ENCODE assay signal across 24 mouse cellular contexts in the genomic region with DNA sequence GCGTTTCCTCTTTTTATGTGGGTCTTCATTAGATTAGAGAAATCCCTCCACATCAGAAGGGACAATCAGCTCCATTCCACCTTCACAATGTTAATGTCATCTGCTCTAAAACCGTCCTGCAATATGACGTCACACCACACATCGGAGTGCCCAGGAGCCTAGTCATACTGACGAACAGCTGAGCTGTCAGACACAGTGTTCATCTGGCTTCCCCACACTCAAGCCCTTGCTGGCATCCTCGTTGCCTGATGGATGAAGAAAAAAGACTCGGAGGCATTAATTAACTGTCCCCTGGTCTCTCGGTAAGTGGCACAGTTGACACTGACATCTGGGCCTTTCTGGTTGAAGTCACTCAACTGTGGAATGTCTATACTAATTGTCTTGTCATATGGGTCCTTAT. TPM values are rescaled to one million over a fixed set of nuclear protein-coding genes. Genes with fewer than 3 reads are reported as not detected.
DNase-seq lines count a peak whose midpoint lies in the region; ATAC-seq and TF ChIP-seq lines count a peak whose summit lies in the region.
"Had no signal": no experiment of that assay in that cellular context is flagged by ENCODE, and none has a peak within 500 bp of the region (broad histone marks: within the 10 kb centered on the region; RNA-seq: fewer than 3 reads in every experiment).

No protein-coding gene starts in this region.

- H3K27ac ChIP-seq in forebrain, postnatal 0 days (ENCODE audit: low read depth, low read length): no peak overlapping the region
- H3K27ac ChIP-seq in forebrain, embryonic 16.5 days (ENCODE audit: low read length): no peak overlapping the region
- H3K27ac ChIP-seq in hindbrain, embryonic 16.5 days (ENCODE audit: low read depth, low read length): no peak overlapping the region
- H3K27ac ChIP-seq in hindbrain, embryonic 14.5 days: no peak overlapping the region
- no peak overlapping the region for H3K27ac ChIP-seq in neural tube, embryonic 12.5 days
- H3K27ac ChIP-seq in cerebellum, adult 2 months (ENCODE audit: insufficient read depth, low read length): no peak overlapping the region
- H3K27ac ChIP-seq: embryonic facial prominence, embryonic 10.5 days; forebrain, embryonic 10.5 days; gastrocnemius, adult 2 months; heart, embryonic 13.5 days had no signal

- H3K36me3 ChIP-seq in forebrain, postnatal 0 days (ENCODE audit: insufficient read depth): no peaks in the 10 kb centered on the region
- H3K36me3 ChIP-seq in forebrain, embryonic 16.5 days (ENCODE audit: control insufficient read depth, insufficient read depth): no peaks in the 10 kb centered on the region
- no peaks in the 10 kb centered on the region for H3K36me3 ChIP-seq in hindbrain, embryonic 16.5 days (ENCODE audit: control insufficient read depth, insufficient read depth, low read length)
- H3K36me3 ChIP-seq in hindbrain, embryonic 14.5 days (replicated peaks; ENCODE audit: control insufficient read depth, insufficient read depth): no peaks in the 10 kb centered on the region
- no peaks in the 10 kb centered on the region for H3K36me3 ChIP-seq in neural tube, embryonic 12.5 days
- H3K36me3 ChIP-seq: embryonic facial prominence, embryonic 10.5 days; forebrain, embryonic 10.5 days; G1E; heart, embryonic 13.5 days had no signal

- no peaks in the 10 kb centered on the region for H3K4me1 ChIP-seq in forebrain, postnatal 0 days (ENCODE audit: insufficient read depth)
- H3K4me1 ChIP-seq in forebrain, embryonic 16.5 days (replicated peaks; ENCODE audit: control insufficient read depth, insufficient read depth, low read length): no peaks in the 10 kb centered on the region
- no peaks in the 10 kb centered on the region for H3K4me1 ChIP-seq in hindbrain, embryonic 16.5 days (ENCODE audit: control insufficient read depth, insufficient read depth, low read depth, low read length)
- H3K4me1 ChIP-seq in hindbrain, embryonic 14.5 days (replicated peaks; ENCODE audit: control insufficient read depth, insufficient read depth, low read length): 0 out of 2 replicates have a peak, but pooled peaks cover 9% of the 10 kb centered on the region
- H3K4me1 ChIP-seq in neural tube, embryonic 12.5 days: no peaks in the 10 kb centered on the region
- H3K4me1 ChIP-seq in cerebellum, adult 2 months (ENCODE audit: control insufficient read depth, insufficient read depth, low read length): no peaks in the 10 kb centered on the region
- H3K4me1 ChIP-seq: forebrain, embryonic 10.5 days had no signal

- no peak for DNase-seq in forebrain, postnatal 0 days
- DNase-seq in hindbrain, embryonic 14.5 days (ENCODE audit: low spot score): no peak
- no peak for DNase-seq in neural tube, embryonic 10.5 days (ENCODE audit: extremely low spot score, low spot score)
- DNase-seq in cerebellum, adult 2 months: no peak
- DNase-seq: adrenal gland, postnatal 10 days; B cell, adult 2 months; cerebellum, adult 18-20 months; cerebellum, postnatal 10 days; gastrocnemius, adult 2 months; gastrocnemius, postnatal 25 days; heart, postnatal 36 days; kidney, adult 2 months had no signal

- no peak overlapping the region for H3K4me2 ChIP-seq in forebrain, postnatal 0 days (ENCODE audit: low read depth)
- H3K4me2 ChIP-seq in forebrain, embryonic 16.5 days (ENCODE audit: low read length): no peak overlapping the region
- H3K4me2 ChIP-seq in hindbrain, embryonic 16.5 days (ENCODE audit: low read length): no peak overlapping the region
- H3K4me2 ChIP-seq in hindbrain, embryonic 14.5 days (replicated peaks): no peak overlapping the region
- H3K4me2 ChIP-seq in neural tube, embryonic 12.5 days (replicated peaks): no peak overlapping the region
- H3K4me2 ChIP-seq: heart, embryonic 13.5 days had no signal

- H3K9me3 ChIP-seq in forebrain, postnatal 0 days (ENCODE audit: low read length): no peaks in the 10 kb centered on the region
- H3K9me3 ChIP-seq in forebrain, embryonic 16.5 days (ENCODE audit: control insufficient read depth, low read length): no peaks in the 10 kb centered on the region
- no peaks in the 10 kb centered on the region for H3K9me3 ChIP-seq in hindbrain, embryonic 16.5 days (ENCODE audit: control insufficient read depth, low read length)
- no peaks in the 10 kb centered on the region for H3K9me3 ChIP-seq in hindbrain, embryonic 14.5 days (ENCODE audit: control insufficient read depth, low read length)
- H3K9me3 ChIP-seq in neural tube, embryonic 12.5 days: peaks cover 4% of the 10 kb centered on the region; the same call in 1 of the 2 replicates
- H3K9me3 ChIP-seq: embryonic facial prominence, embryonic 10.5 days; heart, embryonic 13.5 days had no signal

- ATAC-seq in forebrain, postnatal 0 days: peak; percentile 53; the same call in 1 of the 2 replicates
- ATAC-seq in forebrain, embryonic 16.5 days: no peak
- 0 out of 2 replicates have a peak, but pooled peaks have one; percentile 44 for ATAC-seq in hindbrain, embryonic 16.5 days
- no peak for ATAC-seq in hindbrain, embryonic 14.5 days (ENCODE audit: low FRiP score)
- 0 out of 2 replicates have a peak, but pooled peaks have one; percentile 4 for ATAC-seq in neural tube, embryonic 12.5 days (ENCODE audit: low FRiP score, low read depth)
- ATAC-seq: CD4-positive, CD25-positive, alpha-beta regulatory T cell, adult 4 months; forebrain, embryonic 14.5 days; intestine, embryonic 16.5 days had no signal

- no peak overlapping the region for H3K4me3 ChIP-seq in forebrain, postnatal 0 days (ENCODE audit: low read depth, low read length)
- H3K4me3 ChIP-seq in forebrain, embryonic 16.5 days (replicated peaks; ENCODE audit: low read length): no peak overlapping the region
- H3K4me3 ChIP-seq in hindbrain, embryonic 16.5 days (ENCODE audit: low read length): no peak overlapping the region
- H3K4me3 ChIP-seq in hindbrain, embryonic 14.5 days (replicated peaks; ENCODE audit: low read length): no peak overlapping the region
- no peak overlapping the region for H3K4me3 ChIP-seq in neural tube, embryonic 12.5 days
- no peak overlapping the region for H3K4me3 ChIP-seq in cerebellum, adult 2 months (replicated peaks; ENCODE audit: insufficient read depth, low read depth, low read length)
- H3K4me3 ChIP-seq: embryonic facial prominence, embryonic 10.5 days; erythroblast, embryonic 14.5 days; forebrain, embryonic 10.5 days; gastrocnemius, adult 2 months; heart, embryonic 13.5 days had no signal

- TF ChIP-seq CTCF in forebrain, postnatal 0 days (IDR thresholded peaks at IDR 0.05; ENCODE audit: low read depth): no peak
- TF ChIP-seq CTCF in cerebellum, adult 2 months (IDR thresholded peaks at IDR 0.05; ENCODE audit: borderline replicate concordance, insufficient read depth, low read depth, low read length): no peak

- H3K9ac ChIP-seq in forebrain, postnatal 0 days: no peak overlapping the region
- H3K9ac ChIP-seq in forebrain, embryonic 16.5 days (replicated peaks; ENCODE audit: low read depth, low read length): no peak overlapping the region
- H3K9ac ChIP-seq in hindbrain, embryonic 16.5 days (ENCODE audit: low read depth, low read length): no peak overlapping the region
- no peak overlapping the region for H3K9ac ChIP-seq in hindbrain, embryonic 14.5 days
- H3K9ac ChIP-seq in neural tube, embryonic 12.5 days: no peak overlapping the region
- H3K9ac ChIP-seq: heart, embryonic 13.5 days had no signal

- H3K27me3 ChIP-seq in forebrain, postnatal 0 days (ENCODE audit: insufficient read depth, low read length): no peaks in the 10 kb centered on the region
- H3K27me3 ChIP-seq in forebrain, embryonic 16.5 days (replicated peaks; ENCODE audit: control insufficient read depth, insufficient read depth, low read length): no peaks in the 10 kb centered on the region
- H3K27me3 ChIP-seq in hindbrain, embryonic 16.5 days (replicated peaks; ENCODE audit: control insufficient read depth, insufficient read depth, low read length): no peaks in the 10 kb centered on the region
- H3K27me3 ChIP-seq in hindbrain, embryonic 14.5 days (ENCODE audit: control insufficient read depth, insufficient read depth, low read length): no peaks in the 10 kb centered on the region
- no peaks in the 10 kb centered on the region for H3K27me3 ChIP-seq in neural tube, embryonic 12.5 days (replicated peaks)
- H3K27me3 ChIP-seq in cerebellum, adult 2 months (ENCODE audit: control insufficient read depth, insufficient read depth, low read length): no peaks in the 10 kb centered on the region
- H3K27me3 ChIP-seq: heart, embryonic 13.5 days had no signal

- no peak for TF ChIP-seq POLR2A in cerebellum, adult 2 months (IDR thresholded peaks at IDR 0.05; ENCODE audit: borderline replicate concordance, insufficient read depth, low read length)

- 61% methylated on average over 8 of the region's 8 CpGs for WGBS in forebrain, postnatal 0 days
- WGBS in forebrain, embryonic 16.5 days: 63% methylated on average over 8 of the region's 8 CpGs
- 54% methylated on average over 8 of the region's 8 CpGs for WGBS in hindbrain, embryonic 16.5 days
- 59% methylated on average over 8 of the region's 8 CpGs for WGBS in hindbrain, embryonic 14.5 days
- WGBS in neural tube, embryonic 12.5 days: 82% methylated on average over 8 of the region's 8 CpGs
- 43% methylated on average over 8 of the region's 8 CpGs for whole genome bisulfite sequencing in cerebellum, adult 2 months

RNA-seq across cellular contexts. Expression of a gene that starts 14.4 kb away (rescaled TPM):
- 17.8 and 19.6 TPM in 2 replicates for total RNA-seq in forebrain, postnatal 0 days (2014; rRNA removed)
- 22.8 and 24.7 TPM in 2 replicates for polyA plus RNA-seq in forebrain, postnatal 0 days (2015; fragmentation: Nextera tagmentation; extraction: Ambion mirVana)
- 11.0 and 11.4 TPM in 2 replicates for polyA plus RNA-seq in forebrain, embryonic 16.5 days (2015; fragmentation: Nextera tagmentation; extraction: Ambion mirVana)
- polyA plus RNA-seq in hindbrain, embryonic 16.5 days (2015; fragmentation: Nextera tagmentation; extraction: Ambion mirVana): 7.6 and 8.5 TPM in 2 replicates
- polyA plus RNA-seq in hindbrain, embryonic 14.5 days (2014; fragmentation: Nextera tagmentation; extraction: Ambion mirVana): 7.6 and 8.0 TPM in 2 replicates
- 22.4 and 23.4 TPM in 2 replicates for polyA plus RNA-seq in neural tube, embryonic 12.5 days (2016; fragmentation: Nextera tagmentation; extraction: Ambion mirVana)
- polyA plus RNA-seq in cerebellum, adult 2 months (2012; rRNA removed): 5.6 and 7.4 TPM in 2 replicates
- total RNA-seq: granulocyte monocyte progenitor cell, adult 5-6 weeks had no signal

RNA-seq across cellular contexts. Expression of a gene that starts 26.6 kb away (rescaled TPM):
- total RNA-seq in forebrain, postnatal 0 days (2014; rRNA removed): 330 and 390 TPM in 2 replicates
- polyA plus RNA-seq in forebrain, postnatal 0 days (2015; fragmentation: Nextera tagmentation; extraction: Ambion mirVana): 375 and 447 TPM in 2 replicates
- polyA plus RNA-seq in forebrain, embryonic 16.5 days (2015; fragmentation: Nextera tagmentation; extraction: Ambion mirVana): 320 and 325 TPM in 2 replicates
- polyA plus RNA-seq in hindbrain, embryonic 16.5 days (2015; fragmentation: Nextera tagmentation; extraction: Ambion mirVana): 297 and 315 TPM in 2 replicates
- polyA plus RNA-seq in hindbrain, embryonic 14.5 days (2014; fragmentation: Nextera tagmentation; extraction: Ambion mirVana): 361 and 419 TPM in 2 replicates
- 415 and 416 TPM in 2 replicates for polyA plus RNA-seq in neural tube, embryonic 12.5 days (2016; fragmentation: Nextera tagmentation; extraction: Ambion mirVana)
- 269 and 342 TPM in 2 replicates for polyA plus RNA-seq in cerebellum, adult 2 months (2012; rRNA removed)

Comparison
In these comparisons a context has a peak if more than half of its experiments do, and no peak if none do; other contexts are left out.
1. ATAC-seq: peak in forebrain, postnatal 0 days (single experiment), hindbrain, embryonic 16.5 days (single experiment) and neural tube, embryonic 12.5 days (single experiment); none in forebrain, embryonic 16.5 days (single experiment) and hindbrain, embryonic 14.5 days (single experiment).